Mouse (Mus musculus) brain, adult 2 months (tissue): ENCODE results near the gene Msi1.

ENCODE experiments used
- DNase-seq: peaks from one replicate; pipeline ENCODE4 v3.0.0; 2011; ENCODE audit warnings: low read depth, low spot score

Msi1 gene

DNA sequence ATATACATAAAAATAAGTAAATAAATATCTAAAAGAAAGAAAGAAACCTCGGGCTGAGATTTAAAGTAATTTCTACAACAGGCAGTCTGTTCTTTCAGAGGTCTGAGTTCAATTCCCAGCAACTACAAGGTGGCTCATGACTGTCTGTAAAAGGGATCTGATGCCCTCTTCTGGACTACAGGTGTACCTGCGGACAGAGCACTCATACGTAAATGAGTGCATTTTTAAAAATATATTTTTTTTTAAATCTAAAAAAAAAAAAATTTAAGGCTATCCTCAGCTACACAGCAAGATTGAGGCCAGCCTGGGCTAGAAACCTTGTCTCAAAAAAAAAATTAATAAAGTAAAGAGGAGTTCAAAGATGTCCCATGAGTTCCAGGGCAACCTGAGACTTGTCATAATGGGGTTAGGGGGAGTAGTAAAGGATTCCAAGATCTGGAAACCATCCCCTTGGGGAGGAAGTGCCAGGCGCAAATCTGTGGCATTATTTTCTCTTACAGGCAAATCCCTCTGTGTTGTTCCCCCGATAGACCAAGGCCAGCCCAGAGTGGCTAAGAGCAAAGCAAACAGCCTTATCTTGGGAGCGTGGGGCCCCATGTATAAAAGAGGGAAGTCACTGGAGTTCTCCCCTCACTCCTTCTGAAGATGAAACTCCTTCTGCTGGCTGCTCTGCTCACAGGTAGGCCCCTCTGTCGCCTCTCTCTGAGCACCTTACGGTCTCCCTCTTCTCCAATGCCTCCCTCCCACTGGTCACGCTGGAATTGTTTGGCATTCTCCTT is 36.4 kb downstream of the Msi1 start, which contains the start of gene Pla2g1b:
TSS of gene Pla2g1b (plus strand) at position 621 of the 779 bp plus-strand sequence.
- DNase-seq: no peak

DNA sequence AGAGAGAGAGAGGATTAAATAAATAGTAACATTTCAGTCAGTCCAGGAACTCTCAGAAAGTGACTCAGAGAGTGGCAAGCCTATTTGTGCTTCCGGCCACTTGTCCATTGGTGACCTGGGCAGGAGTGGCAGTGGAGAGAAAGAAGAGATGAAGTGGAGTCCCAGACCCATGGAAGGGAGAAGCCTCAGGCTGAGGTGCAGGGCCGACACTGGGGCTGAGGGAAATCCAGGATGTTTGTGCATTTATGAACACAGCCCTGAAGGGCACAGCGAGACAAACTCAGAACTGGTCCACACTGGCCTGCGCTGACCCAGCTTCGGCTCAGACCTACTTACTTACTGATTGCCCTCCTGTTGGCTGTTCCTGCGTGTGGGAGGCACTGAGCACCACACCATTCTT is 40.4 kb downstream of the Msi1 start:
- DNase-seq: no peak

DNA sequence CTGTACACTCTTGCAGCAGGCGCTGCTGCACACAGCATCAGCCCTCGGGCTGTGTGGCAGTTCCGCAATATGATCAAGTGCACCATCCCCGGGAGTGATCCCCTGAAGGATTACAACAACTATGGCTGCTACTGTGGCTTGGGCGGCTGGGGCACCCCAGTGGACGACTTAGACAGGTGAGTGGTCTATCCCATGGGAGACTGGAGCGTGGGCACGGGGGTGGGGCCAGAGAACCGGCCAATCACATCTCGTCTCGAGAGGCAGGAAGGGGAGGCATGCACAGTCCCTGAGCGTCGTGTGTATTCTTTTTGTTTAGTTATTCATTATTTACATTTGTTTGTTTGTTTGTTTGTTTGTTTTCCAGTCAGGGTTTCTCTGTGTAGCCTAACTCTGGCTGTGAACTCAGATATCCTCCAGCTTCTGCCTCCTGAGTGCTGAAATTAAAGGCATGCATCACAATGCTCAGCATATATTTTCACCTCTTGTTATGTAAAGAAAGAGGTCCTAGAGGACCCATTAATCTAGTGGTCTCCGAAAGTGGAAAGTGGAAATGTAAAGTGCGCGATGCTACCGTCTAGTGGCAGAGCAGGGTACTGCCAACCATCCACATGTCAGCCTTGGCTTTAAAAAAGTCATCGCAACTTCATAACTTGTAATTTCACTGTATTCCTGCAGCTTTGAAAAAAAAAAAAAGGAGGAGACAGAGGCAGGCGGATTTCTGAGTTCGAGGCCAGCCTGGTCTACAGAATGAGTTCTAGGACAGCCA is 41.5 kb downstream of the Msi1 start:
- peak; percentile 43 for DNase-seq

GRCm38 (mm10) chr5:115473191-115473590 is 43.8 kb downstream of the Msi1 start:
- no peak for DNase-seq

GRCm38 (mm10) chr5:115474174-115474828 is 44.9 kb downstream of the Msi1 start:
- no peak for DNase-seq

GRCm38 (mm10) chr5:115475337-115476106 is 46.1 kb downstream of the Msi1 start:
- DNase-seq: peak; percentile 94

DNA sequence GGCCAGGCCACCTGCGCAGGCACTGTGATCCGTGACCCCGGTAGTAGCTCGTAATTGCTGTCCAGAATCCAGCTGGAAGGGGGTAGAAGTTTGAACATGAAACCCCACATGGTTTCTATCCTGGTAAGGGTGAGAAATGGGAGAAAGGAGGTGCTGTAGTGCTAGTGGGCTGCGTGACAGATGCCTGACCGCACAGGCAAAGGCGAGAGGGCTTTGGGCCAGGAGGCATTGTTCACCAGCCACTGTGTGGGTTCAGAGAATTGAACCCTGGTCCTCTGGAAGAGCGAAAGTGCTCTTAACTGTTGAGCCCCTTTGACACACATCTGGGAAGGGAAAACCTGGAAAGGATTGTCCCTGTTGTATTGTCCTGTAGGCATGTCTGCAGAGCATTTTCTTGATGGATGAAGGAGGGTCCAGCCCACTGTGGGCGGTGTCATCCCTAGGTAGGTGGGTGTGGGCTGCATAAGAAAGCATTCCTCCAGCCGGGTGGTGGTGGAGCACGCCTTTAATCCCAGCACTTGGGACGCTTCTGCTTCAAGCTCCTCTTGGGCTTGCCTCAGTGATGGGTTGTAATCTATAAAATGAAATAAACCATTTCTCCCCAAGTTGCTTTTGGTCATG is 46.8 kb downstream of the Msi1 start:
- DNase-seq: no peak

DNA sequence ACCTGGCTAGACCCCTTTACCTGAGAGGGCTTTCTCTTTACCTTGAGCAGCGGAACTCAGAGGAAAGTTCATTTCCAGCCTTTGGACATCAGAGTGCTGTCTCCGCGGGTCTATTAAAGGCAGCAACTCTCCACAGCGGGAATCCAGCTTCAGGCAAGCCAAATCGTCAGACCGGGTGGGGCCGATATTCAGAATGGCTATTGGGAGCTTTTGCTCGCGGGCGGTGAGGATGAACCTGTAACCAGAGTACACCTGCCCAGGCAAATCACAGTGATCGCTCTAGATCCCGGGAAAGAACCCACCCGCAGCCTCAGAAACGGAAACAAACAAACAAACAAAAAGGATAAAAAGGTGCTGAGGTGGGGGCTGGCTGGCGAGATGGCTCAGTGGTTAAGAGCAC is 50.2 kb downstream of the Msi1 start:
- no peak for DNase-seq

DNA sequence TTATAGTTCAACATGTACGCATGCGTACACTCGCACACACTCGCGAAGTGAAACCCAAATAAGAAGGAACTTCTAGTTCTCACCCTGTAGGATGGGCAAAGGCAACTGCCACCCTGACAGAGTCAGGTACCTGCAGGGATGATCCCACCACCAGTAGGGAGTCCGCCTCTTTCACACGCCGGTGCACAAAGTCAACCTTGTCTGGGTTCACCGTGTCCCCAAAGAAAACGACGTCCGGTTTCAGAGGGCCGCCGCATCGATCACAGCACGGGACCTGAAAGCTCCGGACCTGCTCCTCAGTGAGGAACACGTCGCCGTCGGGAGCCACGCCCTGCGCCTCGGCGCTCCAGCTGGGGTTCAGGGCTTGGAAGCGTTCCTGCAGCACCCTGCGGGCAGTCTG is 50.7 kb downstream of the Msi1 start:
- no peak for DNase-seq

DNA sequence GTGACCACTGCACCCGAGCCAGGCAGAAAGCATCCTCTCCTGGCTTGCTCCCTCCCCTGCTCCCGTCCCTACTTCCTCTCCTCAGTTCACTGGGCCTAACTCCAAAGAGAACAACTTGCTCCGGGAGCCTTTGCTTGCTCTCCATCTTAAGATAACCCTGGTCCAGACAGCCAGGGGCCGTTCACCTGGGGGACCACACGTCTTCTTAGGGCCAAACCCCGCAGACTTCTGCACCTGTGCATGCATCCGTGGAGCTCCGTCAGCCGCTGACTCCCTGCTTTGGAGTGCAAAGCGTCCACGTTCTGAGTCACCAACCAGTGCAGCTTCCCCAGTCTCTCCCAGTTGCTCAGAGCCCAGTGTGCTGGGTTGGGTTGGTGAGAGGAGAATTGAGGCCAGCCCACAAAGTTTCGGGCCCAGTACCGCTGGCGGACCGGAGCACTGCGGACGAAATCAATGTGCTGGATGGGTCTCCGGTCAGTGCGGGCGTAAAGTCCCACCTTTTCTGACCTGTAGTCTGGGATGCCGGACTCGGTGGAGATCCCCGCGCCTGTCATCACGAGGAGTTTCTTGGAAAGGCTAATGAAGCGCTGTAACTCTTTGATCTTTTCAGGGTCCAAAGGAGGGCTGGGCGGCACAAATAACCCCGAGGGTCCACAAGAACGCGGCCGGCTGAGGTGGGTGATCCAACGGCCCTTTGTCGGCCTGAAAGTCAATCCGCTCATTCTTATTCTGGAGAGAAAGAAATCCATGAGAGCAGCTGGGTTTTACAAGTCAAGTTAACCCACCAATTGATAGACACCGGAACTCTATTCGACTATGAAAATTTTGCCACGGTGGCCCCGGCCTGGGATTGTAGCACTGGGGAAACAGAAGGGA is 53.2 kb downstream of the Msi1 start:
- peak; percentile 47 for DNase-seq

GRCm38 (mm10) chr5:115483385-115483784 is 54.0 kb downstream of the Msi1 start:
- no peak for DNase-seq

DNA sequence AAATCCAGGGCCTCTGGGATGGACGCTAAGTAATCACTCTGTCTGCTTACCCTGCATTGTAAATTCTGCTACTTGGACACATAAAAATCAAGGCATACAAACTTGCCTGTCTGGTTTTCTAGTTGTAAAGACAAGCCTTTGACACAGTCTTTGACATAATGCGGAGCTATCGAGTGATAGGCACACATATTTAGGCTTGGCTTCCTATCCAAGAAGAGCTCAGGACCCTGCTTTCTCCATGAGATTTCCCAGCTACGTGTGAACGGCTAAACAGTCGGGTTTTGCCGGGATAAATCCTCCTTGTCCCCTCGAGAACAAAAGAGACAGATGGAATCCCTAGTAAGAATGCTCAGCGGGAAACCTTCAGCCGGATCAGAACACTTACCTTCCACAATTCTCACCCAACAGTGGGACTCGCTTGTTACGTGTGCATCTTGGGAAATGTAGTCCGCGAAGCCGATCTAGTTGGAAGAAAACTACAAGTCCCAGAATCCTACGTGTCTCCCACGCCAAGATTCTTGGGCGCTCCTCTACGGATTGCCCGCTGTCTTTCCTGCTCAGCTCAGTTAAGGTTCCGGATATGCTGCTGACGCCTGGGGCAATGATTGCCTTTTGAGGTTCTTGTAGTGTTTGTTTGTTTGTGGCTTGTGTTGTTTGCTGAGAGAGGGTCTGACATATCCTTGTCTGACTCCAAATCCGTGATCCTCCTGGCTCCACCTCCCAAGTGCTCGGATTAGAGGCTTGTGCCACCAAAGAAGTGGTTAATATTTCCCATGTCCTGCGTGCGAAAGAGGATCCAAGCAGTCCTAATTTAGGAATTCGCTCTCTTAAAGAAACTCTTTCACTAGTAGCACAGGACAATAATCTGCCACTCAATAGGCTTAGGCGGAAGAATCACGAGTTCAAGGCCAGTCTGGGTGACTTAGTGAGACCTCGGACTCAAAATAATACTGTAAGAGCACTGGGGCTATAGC is 54.8 kb downstream of the Msi1 start, which contains the start of gene Sirt4:
TSS of gene Sirt4 (minus strand) at position 779 of the 974 bp plus-strand sequence.
- DNase-seq: peak; percentile 99

DNA sequence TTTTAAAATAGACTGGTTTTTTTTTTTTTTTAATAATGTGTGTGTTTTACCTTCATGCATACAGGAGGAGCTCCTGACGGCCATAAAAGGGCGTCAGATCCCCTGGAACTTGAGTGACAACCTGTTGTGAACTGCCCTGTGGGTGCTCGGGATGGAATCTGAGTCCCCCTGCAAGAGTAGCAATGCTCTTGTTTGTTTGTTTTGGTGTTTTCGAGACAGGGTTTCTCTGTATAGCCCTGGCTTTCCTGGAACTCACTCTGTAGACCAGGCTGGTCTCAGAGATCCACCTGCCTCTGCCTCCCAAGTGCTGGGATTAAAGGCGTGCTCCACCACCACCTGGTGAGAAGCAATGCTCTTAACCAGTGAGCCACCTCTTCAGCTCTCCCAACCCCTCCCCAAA is 55.6 kb downstream of the Msi1 start:
- no peak for DNase-seq

- DNase-seq: no peak
These were observed 56.2 kb downstream of the Msi1 start for GRCm38 (mm10) chr5:115485489-115486205.

GRCm38 (mm10) chr5:115486726-115487125 is 57.3 kb downstream of the Msi1 start:
- no peak for DNase-seq

DNA sequence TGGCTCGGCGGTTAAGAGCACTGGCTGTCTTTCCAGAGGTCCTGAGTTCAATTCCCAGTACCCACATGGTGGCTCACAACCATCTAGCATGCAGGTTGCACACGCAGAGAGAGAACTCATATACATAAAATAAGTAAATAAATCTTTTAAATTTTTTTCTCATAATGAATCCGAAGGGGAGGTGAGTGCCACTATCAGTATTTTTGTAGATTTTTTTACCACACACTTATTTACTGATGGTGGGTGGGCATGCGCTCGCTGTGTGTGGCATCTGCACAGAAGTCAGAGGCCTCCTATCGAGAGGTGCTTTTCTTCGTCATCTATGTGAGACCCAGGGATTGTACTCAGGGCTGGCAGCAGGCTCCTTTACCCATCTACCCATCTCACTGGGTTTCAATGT is 58.0 kb downstream of the Msi1 start:
- no peak for DNase-seq

DNA sequence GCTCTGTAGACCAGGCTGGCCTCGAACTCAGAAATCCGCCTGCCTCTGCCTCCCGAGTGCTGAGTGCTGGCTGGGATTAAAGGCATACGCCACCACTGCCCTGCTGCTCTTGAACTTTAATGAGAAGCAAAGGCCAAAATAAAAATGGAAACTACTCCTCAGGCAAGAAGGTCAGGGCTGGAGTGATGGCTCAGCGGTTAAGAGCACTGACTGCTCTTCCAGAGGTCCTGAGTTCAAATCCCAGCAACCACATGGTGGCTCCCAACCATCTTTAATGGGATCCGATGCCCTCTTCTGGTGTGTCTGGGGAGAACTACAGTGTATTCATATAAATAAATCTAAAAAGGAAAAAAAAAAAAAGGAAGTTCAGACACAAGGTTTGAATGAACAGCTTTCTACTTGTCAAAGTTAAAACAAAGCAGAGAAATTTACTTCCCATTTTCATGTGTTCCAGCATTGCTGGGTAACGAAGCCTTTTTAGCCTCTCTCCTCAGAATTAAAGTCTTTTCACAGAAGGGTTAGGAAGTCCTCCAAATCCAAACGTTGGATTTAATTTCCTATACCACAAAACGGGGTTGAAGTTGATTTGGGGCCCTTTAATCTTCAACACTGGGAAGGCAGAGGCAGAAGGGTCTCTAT is 58.7 kb downstream of the Msi1 start:
- no peak for DNase-seq
